Mouse (Mus musculus) cerebellum, postnatal 10 days (tissue): ENCODE measurements around the gene Fgfrl1.
A peak's percentile ranks its signal among the peaks of the same experiment; 100 is the strongest.

ENCODE experiments used
- DNase-seq, 2 experiments: peaks; one replicate each; pipeline ENCODE4 v3.0.0; 2021; ENCODE audit warnings: mixed read lengths in 2 of 2

The Fgfrl1 gene

GRCm38 (mm10) chr5:108692271-108692670 lies at the start of gene Fgfrl1:
TSS of gene Fgfrl1 (plus strand) at chr5:108692382.
- peak; percentile 54 to 57 for DNase-seq

GRCm38 (mm10) chr5:108643674-108644073 lies 48.5 kb upstream of the Fgfrl1 start:
- DNase-seq = no peak

GRCm38 (mm10) chr5:108645651-108646342 lies 46.4 kb upstream of the Fgfrl1 start:
- peak; percentile 83 to 87 for DNase-seq

GRCm38 (mm10) chr5:108646343-108646660 lies 45.9 kb upstream of the Fgfrl1 start:
- no peak for DNase-seq

GRCm38 (mm10) chr5:108647311-108647710 lies 44.9 kb upstream of the Fgfrl1 start:
- no peak for DNase-seq

GRCm38 (mm10) chr5:108647820-108648465 lies 44.2 kb upstream of the Fgfrl1 start:
- no peak for DNase-seq

- no peak for DNase-seq
These were observed 43.1 kb upstream of the Fgfrl1 start for GRCm38 (mm10) chr5:108648937-108649576.

- peak in 1 of 2 experiments; percentile 47 for DNase-seq
These were observed 41.8 kb upstream of the Fgfrl1 start for GRCm38 (mm10) chr5:108650341-108650740.

- no peak for DNase-seq
These were observed 41.0 kb upstream of the Fgfrl1 start for GRCm38 (mm10) chr5:108651136-108651720.

GRCm38 (mm10) chr5:108651823-108652222 lies 40.4 kb upstream of the Fgfrl1 start:
- peak; percentile 88 to 93 for DNase-seq

GRCm38 (mm10) chr5:108653341-108653740 lies 38.8 kb upstream of the Fgfrl1 start:
- no peak for DNase-seq

- DNase-seq = no peak
These were observed 37.7 kb upstream of the Fgfrl1 start for GRCm38 (mm10) chr5:108654444-108654990.

- no peak for DNase-seq
These were observed 36.8 kb upstream of the Fgfrl1 start for GRCm38 (mm10) chr5:108655381-108655780.

GRCm38 (mm10) chr5:108655891-108656650 lies 36.1 kb upstream of the Fgfrl1 start:
- peak in 1 of 2 experiments; percentile 7 for DNase-seq

GRCm38 (mm10) chr5:108657406-108657805 lies 34.8 kb upstream of the Fgfrl1 start:
- DNase-seq = peak in 1 of 2 experiments; percentile 1

GRCm38 (mm10) chr5:108658611-108659010 lies 33.6 kb upstream of the Fgfrl1 start:
- no peak for DNase-seq

- no peak for DNase-seq
These were observed 32.2 kb upstream of the Fgfrl1 start, which contains the start of gene Idua for GRCm38 (mm10) chr5:108659698-108660631. TSS of gene Idua (plus strand) at chr5:108660331.

- DNase-seq = peak; percentile 95 to 97
These were observed 31.4 kb upstream of the Fgfrl1 start for GRCm38 (mm10) chr5:108660632-108661268.

- no peak for DNase-seq
These were observed 29.4 kb upstream of the Fgfrl1 start for GRCm38 (mm10) chr5:108662772-108663171.

- no peak for DNase-seq
These were observed 27.1 kb upstream of the Fgfrl1 start for GRCm38 (mm10) chr5:108665066-108665465.

GRCm38 (mm10) chr5:108667370-108667769 lies 24.8 kb upstream of the Fgfrl1 start:
- DNase-seq = no peak
